ENCODE assay signal across 15 mouse cellular contexts in genomic region chr3:31031621-31032020, GRCm38 (mm10). TPM values are rescaled to one million over a fixed set of nuclear protein-coding genes. Genes with fewer than 3 reads are reported as not detected.
DNase-seq lines count a peak whose midpoint lies in the region.
"Had no signal": no experiment of that assay in that cellular context is flagged by ENCODE, and none has a peak within 500 bp of the region (broad histone marks: within the 10 kb centered on the region; RNA-seq: fewer than 3 reads in every experiment).

No protein-coding gene starts in this region.

- peak; percentile 40 for DNase-seq in ZHBTc4 (ENCODE audit: low read depth, low spot score)
- peak; percentile 70 for DNase-seq in cerebellum, adult 11-12 months
- DNase-seq in cerebellum, adult 9-11 months = peak; percentile 77
- DNase-seq in gastrocnemius, postnatal 25 days = no peak
- DNase-seq in lung, postnatal 25 days (ENCODE audit: low spot score) = no peak
- DNase-seq in kidney, adult 8-10 months = no peak
- DNase-seq: adrenal gland, postnatal 10 days; B cell, adult 2 months; forebrain, postnatal 0 days; kidney, adult 2 months; layer of hippocampus, adult 9-11 months; lung, postnatal 4 days; right cerebral cortex, adult 18-20 months; spleen, adult 18-20 months; thymus, postnatal 4 days had no signal

RNA-seq across cellular contexts. Expression of gene Prkci, which starts 36.1 kb away (rescaled TPM):
- 1 to 10 TPM; 4.4 to 4.7 TPM for total RNA-seq in gastrocnemius, postnatal 25 days (2021)

Comparison
In these comparisons a context has a peak if more than half of its experiments do, and no peak if none do; other contexts are left out.
1. DNase-seq: peak in ZHBTc4 (single experiment), cerebellum, adult 11-12 months (single experiment) and cerebellum, adult 9-11 months (single experiment); none in gastrocnemius, postnatal 25 days (single experiment), lung, postnatal 25 days (single experiment) and kidney, adult 8-10 months (0 of 2).